Mouse (Mus musculus) bone marrow macrophage, adult 2 months (primary cell): Measurements from ENCODE around the gene Masp1.

ENCODE experiments used
- CTCF ChIP-seq: IDR thresholded peaks from 2 replicates; pipeline ENCODE4 v1.5.1; 2012; ENCODE audit warnings: low read depth, mild to moderate bottlenecking, low read length, moderate library complexity
- POLR2A ChIP-seq: IDR thresholded peaks from 2 replicates; pipeline ENCODE4 v1.6.1; 2012; ENCODE audit warnings: mild to moderate bottlenecking, low read depth, low read length, borderline replicate concordance

- TF ChIP-seq CTCF: no peak
- TF ChIP-seq POLR2A: no peak
These were observed 118.7 kb downstream of the Masp1 start for GRCm38 (mm10) chr16:23401959-23402358.
